Mouse (Mus musculus): ENCODE measurements around the gene 1700010B08Rik.

DNA sequence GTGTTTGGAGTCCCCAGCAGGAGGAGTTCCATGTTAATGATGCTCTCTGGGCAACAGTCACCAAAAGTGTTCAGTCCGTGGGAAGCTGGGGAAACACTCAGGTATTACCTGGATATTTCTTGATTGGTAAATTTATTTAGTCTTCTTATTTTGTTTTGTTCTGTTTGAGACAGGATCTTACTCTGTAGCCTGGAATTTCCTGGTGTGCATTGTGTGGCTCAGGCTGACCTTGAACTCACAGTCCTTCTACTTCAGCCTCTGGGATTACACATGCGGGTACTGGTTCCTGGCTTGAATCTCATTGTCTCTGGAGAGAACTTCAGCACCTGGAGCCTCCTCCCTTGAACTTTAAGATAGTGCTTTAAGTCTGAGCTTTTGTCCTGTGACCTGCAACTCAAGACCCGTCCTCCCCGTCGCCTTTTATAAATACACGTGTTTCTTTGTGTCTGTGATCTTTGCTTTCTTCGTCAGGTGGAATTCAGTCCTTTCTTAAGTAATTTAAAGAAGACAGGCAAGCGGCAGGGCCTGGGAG, 38.5 kb downstream of the 1700010B08Rik start:
- TF ChIP-seq CTCF (conservative IDR thresholded peaks at IDR 0.05; ENCODE audit: low read length) = no peak
- no peak for TF ChIP-seq POU5F1 (IDR thresholded peaks at IDR 0.05; ENCODE audit: borderline replicate concordance, low read length)
